Mouse (Mus musculus) bone marrow, adult 2 months (tissue): Measurements from ENCODE around the gene Sema3a.

ENCODE experiments used
- CTCF ChIP-seq: fragments of 200-500 bp; IDR thresholded peaks from 2 replicates; pipeline ENCODE4 v1.5.1; 2011; ENCODE audit warnings: low read length, control low read depth; ENCODE audit not compliant: control insufficient read depth, insufficient read depth
- POLR2A ChIP-seq: fragments of 200-500 bp; IDR thresholded peaks from 2 replicates; pipeline ENCODE4 v1.6.1; 2011; ENCODE audit warnings: low read depth, mild to moderate bottlenecking, control low read depth, low read length, borderline replicate concordance; ENCODE audit not compliant: control insufficient read depth

DNA sequence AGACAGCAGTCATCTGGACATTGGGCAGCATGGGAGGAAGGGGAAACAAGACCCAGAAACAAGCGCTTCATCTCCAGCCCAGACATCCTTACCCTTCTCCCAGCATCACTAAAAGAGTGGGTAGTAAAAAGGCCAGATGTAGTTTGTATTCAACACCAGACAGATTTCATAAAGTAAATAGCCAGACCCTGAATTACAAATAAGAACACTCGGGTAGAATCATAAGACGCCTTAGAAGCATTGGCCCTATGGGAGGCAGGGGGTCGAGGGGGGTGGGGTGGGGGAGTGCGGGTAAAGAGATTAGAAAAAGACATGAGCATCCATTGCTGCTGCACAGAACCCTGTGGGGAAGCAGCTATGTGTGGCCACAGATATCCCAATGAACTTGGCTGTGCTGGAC lies 500.9 kb downstream of the Sema3a start:
- no peak for TF ChIP-seq POLR2A
- TF ChIP-seq CTCF = no peak
